Mouse (Mus musculus): ENCODE results near the gene Gm17361.
"Not testable (repeated sequence)": the region's sequence is repeated elsewhere in the genome, so short reads cannot be mapped to it uniquely, and the experiment has no call there.

Gm17361 gene

DNA sequence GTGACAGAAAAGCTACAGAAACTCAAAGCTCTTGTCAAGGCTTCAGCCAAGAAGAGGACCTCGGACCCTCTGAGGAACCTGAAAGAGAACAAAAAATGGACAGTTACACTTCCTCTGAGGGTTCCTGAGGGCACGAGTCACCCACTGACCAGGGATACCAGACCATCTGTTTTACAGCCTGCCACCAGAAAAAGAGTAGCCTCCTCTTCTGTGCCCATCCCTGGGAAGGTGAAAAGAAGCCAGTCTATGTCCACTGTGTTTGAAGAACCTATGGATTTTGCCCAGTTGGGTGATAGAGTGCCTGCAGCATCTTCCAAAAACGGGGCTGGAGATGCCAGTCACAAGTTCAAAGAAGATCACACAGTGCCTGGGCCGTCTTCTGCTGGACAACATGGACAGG, at the start of gene Gm17361:
Gm17361 (plus strand) TSS at position 301 of the 400 bp plus-strand sequence.
- not testable (repeated sequence) for DNase-seq (ENCODE audit: low spot score in 2 of 2)

All from right cerebral cortex, postnatal 10 days (tissue).